Mouse (Mus musculus): ENCODE measurements at regions not wholly inside any gene's neighbourhood (a gene's known extent, or its start where the extent isn't known, plus 50 kb on each side); places are given as distances from the start of the nearest gene placed in this dataset.
A peak's percentile ranks its signal among the peaks of the same experiment; 100 is the strongest.

DNA sequence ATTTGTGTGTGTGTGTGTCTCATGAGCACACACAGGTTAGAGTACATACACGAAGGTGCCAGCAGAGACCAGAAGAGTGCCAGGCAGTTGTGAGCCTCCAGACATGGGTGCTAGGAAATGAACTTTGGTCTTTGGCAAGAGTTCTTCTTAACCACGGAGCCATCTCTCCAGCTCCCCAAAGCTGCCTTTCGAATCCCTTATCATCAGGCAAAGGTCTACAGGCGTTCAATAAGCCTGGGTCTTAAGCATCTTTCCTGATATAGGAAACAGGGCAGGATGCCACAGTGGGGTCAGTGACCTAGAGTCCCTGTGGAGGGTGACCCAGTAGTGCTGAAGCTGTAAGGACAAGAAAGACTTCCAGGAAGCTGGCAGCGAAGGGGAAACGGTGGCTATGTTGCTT lies 173.6 kb upstream of the Jmjd1c start:
- Histone ChIP-seq H3K9ac (replicated peaks) (no peak overlapping the region), H3K4me2 (ENCODE audit: low read depth, low read length) (no peak overlapping the region), H3K9me3 (ENCODE audit: low read length) (no peaks in the 10 kb centered on the region), H3K4me3 (ENCODE audit: low read depth, low read length) (no peak overlapping the region), H3K36me3 (replicated peaks; ENCODE audit: insufficient read depth, low read length) (no peaks in the 10 kb centered on the region), H3K4me1 (ENCODE audit: insufficient read depth) (peaks cover 13% of the 10 kb centered on the region), H3K27ac (ENCODE audit: low read depth) (peak overlapping the region; percentile 88), H3K27me3 (ENCODE audit: insufficient read depth, low read length) (no peaks in the 10 kb centered on the region)
- ATAC-seq (no peak), DNase-seq (no peak)
- 36% methylated on average over 6 of the region's 6 CpGs for WGBS (ENCODE audit: insufficient replicate concordance)
- TF ChIP-seq EP300 (IDR thresholded peaks at IDR 0.05; ENCODE audit: low read depth) (no peak), CTCF (IDR thresholded peaks at IDR 0.05; ENCODE audit: low read depth) (no peak)

DNA sequence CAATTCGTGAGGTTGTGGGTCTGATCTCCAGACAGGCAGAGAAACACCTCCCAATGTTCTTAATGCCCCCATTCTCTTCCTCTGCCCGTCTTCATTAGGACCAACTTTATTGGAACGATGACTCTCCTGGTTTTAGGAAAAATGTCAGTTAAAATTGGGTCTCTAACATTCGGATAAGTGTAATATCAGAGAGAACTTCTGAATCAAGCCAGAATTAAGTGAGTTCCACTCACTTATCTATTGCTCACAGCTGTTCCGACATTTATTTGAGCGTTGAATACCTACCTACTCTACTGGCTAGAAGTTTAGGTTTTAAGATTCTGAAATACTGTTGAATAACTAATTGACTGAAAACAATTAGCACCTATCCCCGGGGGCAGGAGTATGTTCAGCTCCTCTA lies 172.0 kb upstream of the Jmjd1c start:
- Histone ChIP-seq H3K4me2 (ENCODE audit: low read depth, low read length) (no peak overlapping the region), H3K4me1 (ENCODE audit: insufficient read depth) (peaks cover 23% of the 10 kb centered on the region), H3K9me3 (ENCODE audit: low read length) (no peaks in the 10 kb centered on the region), H3K9ac (replicated peaks) (no peak overlapping the region), H3K27me3 (ENCODE audit: insufficient read depth, low read length) (no peaks in the 10 kb centered on the region), H3K4me3 (ENCODE audit: low read depth, low read length) (no peak overlapping the region), H3K27ac (ENCODE audit: low read depth) (no peak overlapping the region), H3K36me3 (replicated peaks; ENCODE audit: insufficient read depth, low read length) (no peaks in the 10 kb centered on the region)
- DNase-seq (no peak), ATAC-seq (no peak)
- WGBS (ENCODE audit: insufficient replicate concordance), result 77% methylated on average over 7 of the region's 7 CpGs
- TF ChIP-seq EP300 (IDR thresholded peaks at IDR 0.05; ENCODE audit: low read depth) (no peak), CTCF (IDR thresholded peaks at IDR 0.05; ENCODE audit: low read depth) (no peak)

DNA sequence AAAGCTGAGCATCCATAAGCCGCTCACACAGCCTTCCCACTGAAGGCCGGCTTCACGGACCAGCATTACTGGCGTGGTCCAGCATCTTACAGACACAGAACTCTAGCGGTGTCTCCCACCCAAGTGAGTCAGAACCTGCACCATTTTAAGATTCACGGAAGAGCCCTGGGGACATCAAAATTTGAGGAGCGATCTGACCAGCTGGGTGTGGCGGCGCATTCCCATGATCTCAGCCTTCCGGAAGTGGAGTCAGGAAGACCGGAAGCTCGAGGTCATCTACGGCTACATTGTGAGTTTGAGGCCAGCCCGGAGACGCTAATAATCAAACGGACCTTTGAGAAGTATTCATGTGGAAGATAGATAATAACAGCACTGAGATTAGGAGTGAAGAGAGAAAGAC lies 171.5 kb upstream of the Jmjd1c start:
- Histone ChIP-seq H3K4me1 (ENCODE audit: insufficient read depth) (peaks cover 23% of the 10 kb centered on the region), H3K36me3 (replicated peaks; ENCODE audit: insufficient read depth, low read length) (no peaks in the 10 kb centered on the region), H3K4me2 (ENCODE audit: low read depth, low read length) (no peak overlapping the region), H3K4me3 (ENCODE audit: low read depth, low read length) (no peak overlapping the region), H3K9me3 (ENCODE audit: low read length) (no peaks in the 10 kb centered on the region), H3K9ac (replicated peaks) (no peak overlapping the region), H3K27ac (ENCODE audit: low read depth) (no peak overlapping the region), H3K27me3 (ENCODE audit: insufficient read depth, low read length) (no peaks in the 10 kb centered on the region)
- DNase-seq (no peak), ATAC-seq (no peak)
- 85% methylated on average over 16 of the region's 16 CpGs for WGBS (ENCODE audit: insufficient replicate concordance)
- TF ChIP-seq CTCF (IDR thresholded peaks at IDR 0.05; ENCODE audit: low read depth), result no peak
- no peak for TF ChIP-seq EP300 (IDR thresholded peaks at IDR 0.05; ENCODE audit: low read depth)

DNA sequence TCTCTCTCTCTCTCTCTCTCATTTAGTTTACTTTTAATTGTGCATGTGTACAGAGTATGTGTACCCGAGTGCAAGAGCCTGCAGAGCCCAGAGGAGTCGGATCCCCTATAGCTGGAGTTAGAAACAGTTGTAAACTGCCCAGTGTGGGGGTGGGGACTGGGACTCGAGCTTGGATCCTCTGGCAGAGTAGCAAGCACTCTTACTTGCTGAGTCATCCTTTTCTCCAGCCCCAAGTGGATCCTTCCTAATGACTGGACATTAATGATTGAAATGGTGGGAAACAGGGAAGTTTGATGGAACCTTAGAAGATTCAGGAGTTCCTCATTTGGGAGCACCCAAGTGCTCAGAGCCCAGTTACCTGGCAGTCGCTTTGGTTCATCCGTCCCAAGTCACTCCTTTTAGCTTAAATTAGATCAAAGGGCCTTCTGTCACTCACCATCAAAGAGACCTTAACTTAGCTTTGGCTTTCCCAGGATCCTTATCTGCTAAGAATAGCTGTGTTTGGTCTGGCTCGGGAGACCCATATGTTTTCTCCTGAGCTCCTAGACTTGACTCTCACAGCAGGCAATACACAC lies 170.3 kb upstream of the Jmjd1c start:
- Histone ChIP-seq H3K4me3 (ENCODE audit: low read depth, low read length) (no peak overlapping the region), H3K9me3 (ENCODE audit: low read length) (no peaks in the 10 kb centered on the region), H3K4me1 (ENCODE audit: insufficient read depth) (peaks cover 29% of the 10 kb centered on the region), H3K36me3 (replicated peaks; ENCODE audit: insufficient read depth, low read length) (no peaks in the 10 kb centered on the region), H3K27ac (ENCODE audit: low read depth) (no peak overlapping the region), H3K27me3 (ENCODE audit: insufficient read depth, low read length) (no peaks in the 10 kb centered on the region), H3K4me2 (ENCODE audit: low read depth, low read length) (no peak overlapping the region), H3K9ac (replicated peaks) (no peak overlapping the region)
- DNase-seq (no peak), ATAC-seq (no peak)
- WGBS (ENCODE audit: insufficient replicate concordance), result 43% methylated on average over 6 of the region's 6 CpGs
- TF ChIP-seq CTCF (IDR thresholded peaks at IDR 0.05; ENCODE audit: low read depth), result no peak

DNA sequence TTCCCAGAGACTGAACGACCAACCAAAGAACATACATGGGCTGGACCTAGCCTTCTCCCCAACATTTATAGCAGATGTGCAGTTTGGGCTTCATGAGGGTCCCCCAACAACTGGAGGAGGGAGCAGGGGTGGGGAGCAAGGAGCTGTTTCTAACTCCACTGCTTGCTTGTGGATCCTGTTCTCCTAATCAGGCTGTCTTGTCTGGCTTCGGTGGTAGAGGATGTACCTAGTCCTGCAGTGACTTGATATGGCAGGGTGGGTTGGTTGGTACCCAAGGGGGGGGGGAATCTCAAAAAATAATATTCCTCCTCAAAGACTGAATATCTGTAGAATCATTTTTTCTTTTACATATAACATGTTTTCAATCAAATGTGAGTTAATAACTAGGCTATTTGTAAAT lies 168.3 kb upstream of the Jmjd1c start:
- TF ChIP-seq CTCF (IDR thresholded peaks at IDR 0.05; ENCODE audit: low read depth), result no peak
- no peak for TF ChIP-seq EP300 (IDR thresholded peaks at IDR 0.05; ENCODE audit: low read depth)
- no peak overlapping the region for H3K4me2 ChIP-seq (ENCODE audit: low read depth, low read length)
- ATAC-seq (no peak), DNase-seq (no peak)
- WGBS (ENCODE audit: insufficient replicate concordance), result 57% methylated on average over 2 of the region's 2 CpGs
- H3K36me3 ChIP-seq (replicated peaks; ENCODE audit: insufficient read depth, low read length), result no peaks in the 10 kb centered on the region
- H3K9ac ChIP-seq (replicated peaks), result no peak overlapping the region
- no peak overlapping the region for H3K4me3 ChIP-seq (ENCODE audit: low read depth, low read length)
- peaks cover 28% of the 10 kb centered on the region for H3K4me1 ChIP-seq (ENCODE audit: insufficient read depth)
- H3K9me3 ChIP-seq (ENCODE audit: low read length), result no peaks in the 10 kb centered on the region
- no peak overlapping the region; the same call in 1 of the 2 replicates for H3K27ac ChIP-seq (ENCODE audit: low read depth)
- H3K27me3 ChIP-seq (ENCODE audit: insufficient read depth, low read length), result no peaks in the 10 kb centered on the region

DNA sequence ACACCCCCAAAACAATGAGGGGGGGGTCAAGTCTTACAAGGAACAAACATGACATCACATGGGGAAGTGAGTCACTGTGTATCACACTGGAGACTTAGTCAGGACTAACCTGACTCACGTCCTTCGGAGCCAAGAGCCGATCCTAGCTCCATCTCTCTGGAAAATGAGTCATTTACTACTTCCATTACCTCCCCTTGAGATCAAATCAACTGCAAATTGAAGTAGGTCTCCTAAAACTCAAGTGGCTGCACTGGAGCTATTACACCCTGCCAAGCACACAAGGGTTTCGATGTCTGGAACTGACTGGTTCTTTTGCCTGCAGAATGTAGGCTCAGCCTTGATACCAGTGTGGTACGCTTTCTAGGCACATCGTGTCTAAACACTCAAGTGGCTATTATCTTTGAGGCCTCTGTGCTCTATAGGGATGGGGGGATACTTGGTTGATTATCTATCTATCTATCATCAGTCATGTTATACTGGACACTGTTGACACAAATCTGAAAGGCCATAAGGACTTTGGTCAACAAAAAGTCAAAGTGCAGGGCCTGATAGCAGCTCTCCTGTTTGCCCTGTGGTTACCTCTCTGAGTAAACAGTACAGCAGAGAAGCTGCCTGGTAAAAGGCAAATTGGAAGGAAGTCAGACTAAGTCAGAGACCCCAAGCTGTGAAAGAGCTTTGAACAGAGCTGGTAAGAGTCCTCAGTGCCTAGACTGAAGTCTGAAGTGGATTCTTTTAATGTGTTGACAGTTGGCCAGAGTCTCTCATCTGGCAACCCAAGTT lies 167.5 kb upstream of the Jmjd1c start:
- no peak for TF ChIP-seq CTCF (IDR thresholded peaks at IDR 0.05; ENCODE audit: low read depth)
- TF ChIP-seq EP300 (IDR thresholded peaks at IDR 0.05; ENCODE audit: low read depth), result no peak; the same call in 1 of the 2 replicates
- Histone ChIP-seq H3K9ac (replicated peaks) (no peak overlapping the region), H3K9me3 (ENCODE audit: low read length) (no peaks in the 10 kb centered on the region), H3K27ac (ENCODE audit: low read depth) (peak overlapping the region; percentile 72), H3K27me3 (ENCODE audit: insufficient read depth, low read length) (no peaks in the 10 kb centered on the region), H3K4me2 (ENCODE audit: low read depth, low read length) (no peak overlapping the region), H3K4me1 (ENCODE audit: insufficient read depth) (peaks cover 34% of the 10 kb centered on the region), H3K4me3 (ENCODE audit: low read depth, low read length) (no peak overlapping the region), H3K36me3 (replicated peaks; ENCODE audit: insufficient read depth, low read length) (no peaks in the 10 kb centered on the region)
- DNase-seq (no peak), ATAC-seq (peak; percentile 88)
- 52% methylated on average over 6 of the region's 6 CpGs for WGBS (ENCODE audit: insufficient replicate concordance)
